Mouse (Mus musculus): ENCODE measurements around the gene Stk24. TPM values are rescaled to one million over a fixed set of nuclear protein-coding genes. Genes with fewer than 3 reads are reported as not detected.

The Stk24 gene
- polyA plus RNA-seq, 1 experiment from 2014 or later: 51.7 TPM

- Histone ChIP-seq H3K27me3 (no peaks in the 10 kb centered on the region), H3K27ac (no peak overlapping the region), H3K4me2 (replicated peaks) (no peak overlapping the region), H3K36me3 (peaks cover 35% of the 10 kb centered on the region), H3K9ac (no peak overlapping the region), H3K9me3 (no peaks in the 10 kb centered on the region), H3K4me3 (no peak overlapping the region), H3K4me1 (no peaks in the 10 kb centered on the region)
- no peak for ATAC-seq (ENCODE audit: insufficient number of reproducible peaks, insufficient read depth, low FRiP score, low TSS enrichment)
- 87% methylated on average over 13 of the region's 13 CpGs for WGBS
These were observed 124.3 kb downstream of the Stk24 start for GRCm38 (mm10) chr14:121255469-121255868.

- Histone ChIP-seq H3K4me3 (no peak overlapping the region), H3K27me3 (no peaks in the 10 kb centered on the region), H3K9me3 (no peaks in the 10 kb centered on the region), H3K4me2 (replicated peaks) (no peak overlapping the region), H3K9ac (no peak overlapping the region), H3K36me3 (peaks cover 39% of the 10 kb centered on the region), H3K27ac (no peak overlapping the region), H3K4me1 (no peaks in the 10 kb centered on the region)
- no peak for ATAC-seq (ENCODE audit: insufficient number of reproducible peaks, insufficient read depth, low FRiP score, low TSS enrichment)
- WGBS: 89% methylated on average over 10 of the region's 10 CpGs
These were observed 124.9 kb downstream of the Stk24 start for GRCm38 (mm10) chr14:121254869-121255268.

- H3K27me3 ChIP-seq: no peaks in the 10 kb centered on the region
- WGBS: 93% methylated on average over 10 of the region's 10 CpGs
- H3K27ac ChIP-seq: no peak overlapping the region
- no peak overlapping the region for H3K9ac ChIP-seq
- no peak overlapping the region for H3K4me3 ChIP-seq
- H3K36me3 ChIP-seq: peaks cover 32% of the 10 kb centered on the region
- no peak overlapping the region for H3K4me2 ChIP-seq (replicated peaks)
- H3K9me3 ChIP-seq: no peaks in the 10 kb centered on the region
- ATAC-seq (ENCODE audit: insufficient number of reproducible peaks, insufficient read depth, low FRiP score, low TSS enrichment): no peak
- H3K4me1 ChIP-seq: peaks cover 18% of the 10 kb centered on the region
These were observed 127.3 kb downstream of the Stk24 start for GRCm38 (mm10) chr14:121252542-121252941.

GRCm38 (mm10) chr14:121251708-121252107 is 128.1 kb downstream of the Stk24 start:
- no peak for ATAC-seq (ENCODE audit: insufficient number of reproducible peaks, insufficient read depth, low FRiP score, low TSS enrichment)
- Histone ChIP-seq H3K4me2 (replicated peaks) (no peak overlapping the region), H3K9ac (no peak overlapping the region), H3K4me3 (no peak overlapping the region), H3K4me1 (peaks cover 25% of the 10 kb centered on the region), H3K27me3 (no peaks in the 10 kb centered on the region), H3K27ac (no peak overlapping the region), H3K36me3 (peaks cover 26% of the 10 kb centered on the region), H3K9me3 (no peaks in the 10 kb centered on the region)
- WGBS: 71% methylated on average over 4 of the region's 4 CpGs

DNA sequence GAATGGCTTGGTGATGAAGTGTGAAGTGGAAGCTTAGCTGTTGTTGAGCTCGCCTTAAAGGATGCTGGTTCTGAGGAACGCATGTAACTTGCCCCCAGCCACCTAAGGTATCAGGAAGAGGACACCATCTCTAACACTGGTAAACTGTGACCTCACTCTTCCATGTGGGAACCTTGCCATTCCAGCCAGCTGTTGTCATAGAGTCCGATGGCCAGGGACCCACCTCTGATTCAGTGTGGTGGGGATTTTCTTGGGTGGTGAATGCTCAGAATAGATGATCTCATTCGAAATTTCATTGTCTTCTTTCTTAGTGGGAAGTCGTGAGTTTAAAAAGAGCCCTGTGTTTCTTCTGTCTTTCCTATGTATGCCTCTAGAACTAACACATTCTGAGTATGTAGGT is 128.7 kb downstream of the Stk24 start:
- WGBS: 88% methylated on average over 5 of the region's 5 CpGs
- H3K36me3 ChIP-seq: peaks cover 24% of the 10 kb centered on the region
- no peak for ATAC-seq (ENCODE audit: insufficient number of reproducible peaks, insufficient read depth, low FRiP score, low TSS enrichment)
- H3K4me3 ChIP-seq: no peak overlapping the region
- H3K27ac ChIP-seq: no peak overlapping the region
- no peak overlapping the region for H3K4me2 ChIP-seq (replicated peaks)
- no peak overlapping the region for H3K9ac ChIP-seq
- H3K9me3 ChIP-seq: no peaks in the 10 kb centered on the region
- no peaks in the 10 kb centered on the region for H3K27me3 ChIP-seq
- H3K4me1 ChIP-seq: peaks cover 31% of the 10 kb centered on the region

DNA sequence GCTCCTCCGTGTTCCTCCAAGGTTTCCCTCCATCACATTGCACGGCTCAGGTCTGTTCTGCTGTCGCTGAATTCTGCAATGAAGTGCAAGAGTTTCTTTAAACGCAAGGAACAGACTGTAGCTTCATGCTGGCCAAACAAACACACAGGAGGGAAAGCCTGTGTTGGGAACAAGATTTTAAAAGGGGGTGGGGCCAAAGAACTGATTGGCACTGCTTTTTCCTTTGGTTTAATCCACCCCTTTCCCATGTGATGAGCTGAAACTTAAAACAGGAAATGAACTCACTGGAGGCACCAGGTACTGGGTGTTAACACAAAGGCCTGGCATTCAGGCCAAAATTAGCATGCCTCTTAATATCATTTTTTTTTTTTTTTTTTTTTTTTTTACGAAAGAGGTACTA is 131.5 kb downstream of the Stk24 start:
- Histone ChIP-seq H3K4me1 (peaks cover 39% of the 10 kb centered on the region), H3K27me3 (no peaks in the 10 kb centered on the region), H3K9me3 (no peaks in the 10 kb centered on the region), H3K9ac (no peak overlapping the region), H3K36me3 (peaks cover 26% of the 10 kb centered on the region), H3K4me2 (replicated peaks) (no peak overlapping the region), H3K27ac (peak overlapping the region; percentile 83), H3K4me3 (no peak overlapping the region)
- WGBS: 66% methylated on average over 5 of the region's 5 CpGs
- ATAC-seq (ENCODE audit: insufficient number of reproducible peaks, insufficient read depth, low FRiP score, low TSS enrichment): no peak

DNA sequence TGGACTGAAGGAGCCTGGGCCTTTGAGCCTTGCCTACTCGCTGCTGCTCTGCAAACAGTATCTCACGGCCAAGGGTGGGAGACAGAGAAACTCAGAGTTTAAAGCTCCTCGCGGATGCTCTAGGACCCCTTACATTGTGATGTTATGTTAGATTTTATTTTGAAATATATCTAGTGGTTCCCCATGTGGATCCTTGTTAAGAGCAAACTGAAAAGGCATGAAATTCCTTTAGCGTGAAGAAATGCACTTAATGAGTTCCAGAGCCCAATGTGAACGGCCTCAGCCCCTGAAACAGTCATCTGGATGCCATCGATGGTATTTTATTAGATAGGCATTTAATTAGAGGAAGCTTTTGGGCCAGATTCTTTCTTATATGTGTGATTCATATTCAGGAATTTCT is 132.5 kb downstream of the Stk24 start:
- WGBS: 20% methylated on average over 7 of the region's 7 CpGs
- Histone ChIP-seq H3K4me2 (replicated peaks) (no peak overlapping the region; the same call in 1 of the 2 replicates), H3K9ac (no peak overlapping the region), H3K27ac (peak overlapping the region; percentile 89), H3K4me1 (peaks cover 39% of the 10 kb centered on the region), H3K36me3 (peaks cover 37% of the 10 kb centered on the region), H3K9me3 (no peaks in the 10 kb centered on the region), H3K4me3 (no peak overlapping the region), H3K27me3 (no peaks in the 10 kb centered on the region)
- peak; percentile 47; the same call in 1 of the 2 replicates for ATAC-seq (ENCODE audit: insufficient number of reproducible peaks, insufficient read depth, low FRiP score, low TSS enrichment)

GRCm38 (mm10) chr14:121246048-121246731 is 133.6 kb downstream of the Stk24 start:
- Histone ChIP-seq H3K36me3 (peaks cover 45% of the 10 kb centered on the region), H3K9me3 (no peaks in the 10 kb centered on the region), H3K4me2 (replicated peaks) (no peak overlapping the region), H3K9ac (no peak overlapping the region), H3K4me3 (no peak overlapping the region), H3K27ac (peak overlapping the region; percentile 89), H3K27me3 (no peaks in the 10 kb centered on the region), H3K4me1 (peaks cover 39% of the 10 kb centered on the region)
- 69% methylated on average over 14 of the region's 14 CpGs for WGBS
- ATAC-seq (ENCODE audit: insufficient number of reproducible peaks, insufficient read depth, low FRiP score, low TSS enrichment): no peak

- H3K9me3 ChIP-seq: no peaks in the 10 kb centered on the region
- no peaks in the 10 kb centered on the region for H3K27me3 ChIP-seq
- ATAC-seq (ENCODE audit: insufficient number of reproducible peaks, insufficient read depth, low FRiP score, low TSS enrichment): no peak
- WGBS: 91% methylated on average over 15 of the region's 15 CpGs
- H3K9ac ChIP-seq: no peak overlapping the region
- peaks cover 34% of the 10 kb centered on the region for H3K4me1 ChIP-seq
- no peak overlapping the region for H3K4me2 ChIP-seq (replicated peaks)
- H3K27ac ChIP-seq: no peak overlapping the region
- peaks cover 47% of the 10 kb centered on the region for H3K36me3 ChIP-seq
- no peak overlapping the region for H3K4me3 ChIP-seq
These were observed 135.7 kb downstream of the Stk24 start for GRCm38 (mm10) chr14:121244104-121244503.

- 79% methylated on average over 8 of the region's 8 CpGs for WGBS
- no peak overlapping the region for H3K27ac ChIP-seq
- no peak overlapping the region for H3K4me2 ChIP-seq (replicated peaks)
- ATAC-seq (ENCODE audit: insufficient number of reproducible peaks, insufficient read depth, low FRiP score, low TSS enrichment): no peak
- peaks cover 6% of the 10 kb centered on the region; the same call in 1 of the 2 replicates for H3K4me1 ChIP-seq
- H3K27me3 ChIP-seq: no peaks in the 10 kb centered on the region
- H3K9me3 ChIP-seq: no peaks in the 10 kb centered on the region
- H3K4me3 ChIP-seq: no peak overlapping the region
- no peak overlapping the region for H3K9ac ChIP-seq
- H3K36me3 ChIP-seq: peaks cover 63% of the 10 kb centered on the region
These were observed 140.4 kb downstream of the Stk24 start for GRCm38 (mm10) chr14:121239386-121239785.

- Histone ChIP-seq H3K9me3 (no peaks in the 10 kb centered on the region), H3K4me1 (peaks cover 11% of the 10 kb centered on the region; the same call in 1 of the 2 replicates), H3K36me3 (peaks cover 60% of the 10 kb centered on the region), H3K4me2 (replicated peaks) (no peak overlapping the region), H3K4me3 (no peak overlapping the region), H3K9ac (no peak overlapping the region), H3K27me3 (no peaks in the 10 kb centered on the region), H3K27ac (no peak overlapping the region)
- WGBS: 89% methylated on average over 10 of the region's 10 CpGs
- no peak for ATAC-seq (ENCODE audit: insufficient number of reproducible peaks, insufficient read depth, low FRiP score, low TSS enrichment)
These were observed 141.1 kb downstream of the Stk24 start for GRCm38 (mm10) chr14:121238727-121239126.

GRCm38 (mm10) chr14:121236736-121237135 is 143.1 kb downstream of the Stk24 start:
- no peak overlapping the region for H3K27ac ChIP-seq
- 91% methylated on average over 4 of the region's 4 CpGs for WGBS
- no peak overlapping the region for H3K9ac ChIP-seq
- H3K4me3 ChIP-seq: no peak overlapping the region
- peaks cover 55% of the 10 kb centered on the region for H3K36me3 ChIP-seq
- no peaks in the 10 kb centered on the region for H3K9me3 ChIP-seq
- H3K4me2 ChIP-seq (replicated peaks): no peak overlapping the region
- no peak for ATAC-seq (ENCODE audit: insufficient number of reproducible peaks, insufficient read depth, low FRiP score, low TSS enrichment)
- H3K27me3 ChIP-seq: no peaks in the 10 kb centered on the region
- H3K4me1 ChIP-seq: peaks cover 11% of the 10 kb centered on the region; the same call in 1 of the 2 replicates
